Mouse (Mus musculus): ENCODE measurements around the gene Fbxl16.

DNA sequence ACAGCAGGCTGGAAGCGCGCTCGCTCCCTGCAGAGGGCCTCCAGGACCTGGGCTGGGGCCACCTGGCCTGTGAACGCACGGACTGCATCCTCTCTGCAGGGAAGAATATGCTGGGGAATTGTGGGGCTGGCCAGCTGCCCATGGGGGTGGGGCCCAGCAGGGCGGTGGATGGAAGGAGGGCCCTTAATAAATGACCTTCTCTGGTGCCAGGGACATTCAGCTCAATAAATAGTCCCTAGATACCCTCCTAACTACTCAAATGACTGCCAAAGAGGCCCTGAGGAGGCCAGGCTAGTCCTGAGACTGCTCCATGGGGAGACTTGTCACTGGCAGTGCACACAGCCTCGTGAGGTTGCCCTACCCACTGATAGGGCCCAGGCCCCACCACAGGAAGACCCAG is 25.8 kb upstream of the Fbxl16 start:
- TF ChIP-seq CTCF (conservative IDR thresholded peaks at IDR 0.05; ENCODE audit: insufficient read depth, insufficient read length, low read depth, low read length) (no peak), POLR2A (IDR thresholded peaks at IDR 0.05; ENCODE audit: low read depth, low read length) (no peak)

Measured in kidney, adult 2 months (tissue).